8 mouse cellular contexts compared by ENCODE assay signal in the genomic region with DNA sequence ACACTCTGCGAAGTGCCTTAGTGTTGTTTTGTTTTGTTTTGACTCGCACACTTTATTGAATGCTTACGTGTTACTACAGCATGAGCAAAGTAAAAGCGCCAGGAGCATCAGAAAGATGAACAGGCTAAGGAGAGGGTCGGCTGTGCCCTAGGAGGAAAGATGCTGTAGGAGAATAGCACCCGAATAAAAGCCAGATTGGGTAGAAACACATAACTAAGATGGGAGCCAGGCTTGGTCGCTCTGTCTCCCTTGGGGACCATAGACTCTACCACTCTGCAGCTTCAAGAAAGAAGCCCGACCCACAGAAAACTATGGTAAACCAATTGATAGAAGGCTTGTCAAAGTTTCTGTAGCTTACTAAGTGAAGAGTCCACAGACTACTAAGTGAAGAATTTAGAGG. TPM values are rescaled to one million over a fixed set of nuclear protein-coding genes. Genes with fewer than 3 reads are reported as not detected.
A peak's percentile ranks its signal among the peaks of the same experiment; 100 is the strongest.
DNase-seq lines count a peak whose midpoint lies in the region; ATAC-seq and TF ChIP-seq lines count a peak whose summit lies in the region.

No protein-coding gene starts in this region.

- WGBS in heart, embryonic 15.5 days = 6% methylated on average over 8 of the region's 8 CpGs
- 9% methylated on average over 8 of the region's 8 CpGs for WGBS in heart, postnatal 0 days

- intact Hi-C loops in heart, postnatal 25 days (cut with DNase I) = loop anchor here (10.0 kb wide), 2 partner anchors 151 to 661 kb away; no protein-coding TSS in a partner anchor

- POLR2A ChIA-PET in Patski (lab: Charles Lee) = interaction anchor here (0.9 kb wide), 1 partner anchor 14 kb away, joined by 3 read pairs; no protein-coding TSS in a partner anchor

- TF ChIP-seq EP300 in heart, postnatal 0 days (IDR thresholded peaks at IDR 0.05; ENCODE audit: low read depth) = no peak

- peak overlapping the region; percentile 66 for H3K27ac ChIP-seq in heart, embryonic 15.5 days
- H3K27ac ChIP-seq in heart, postnatal 0 days (ENCODE audit: low read depth) = peak overlapping the region; percentile 71

- no peak for ATAC-seq in heart, embryonic 15.5 days (replicated peaks; ENCODE audit: insufficient number of reproducible peaks, insufficient read depth, low FRiP score, low read depth)
- ATAC-seq in Patski = peak; percentile 9
- peak; percentile 1; the same call in 1 of the 2 replicates for ATAC-seq in heart, postnatal 0 days (ENCODE audit: insufficient read depth, low read depth)

- TF ChIP-seq CTCF in Patski (IDR thresholded peaks at IDR 0.05) = no peak
- TF ChIP-seq CTCF in heart, postnatal 0 days (IDR thresholded peaks at IDR 0.05; ENCODE audit: low read depth) = no peak

- H3K9ac ChIP-seq in heart, embryonic 15.5 days = peak overlapping the region; percentile 76
- H3K9ac ChIP-seq in heart, postnatal 0 days (replicated peaks; ENCODE audit: low read depth, low read length) = peak overlapping the region; percentile 66; the same call in 1 of the 2 replicates

- CTCF ChIA-PET in Patski (lab: Charles Lee) = interaction anchor here (1.0 to 3.4 kb wide), 4 partner anchors 9 to 157 kb away, joined by 3 to 19 read pairs (median 6); no protein-coding TSS in a partner anchor

- no peak for DNase-seq in heart, postnatal 25 days (ENCODE audit: low spot score)
- no peak for DNase-seq in Patski (ENCODE audit: low read depth, low spot score)
- DNase-seq in heart, postnatal 0 days (ENCODE audit: low spot score) = no peak
- DNase-seq in ovary, postnatal 14 days (ENCODE audit: low spot score) = no peak
- no peak for DNase-seq in left cerebral cortex, adult 8-10 months (ENCODE audit: low spot score in 2 of 2)
- no peak for DNase-seq in thymus, postnatal 25 days

- peaks cover 15% of the 10 kb centered on the region; the same call in 1 of the 2 replicates for H3K4me1 ChIP-seq in heart, embryonic 15.5 days (replicated peaks)
- peaks cover 6% of the 10 kb centered on the region; the same call in 1 of the 2 replicates for H3K4me1 ChIP-seq in heart, postnatal 0 days (ENCODE audit: control insufficient read depth, insufficient read depth)
- peaks cover 57% of the 10 kb centered on the region for H3K4me1 ChIP-seq in megakaryocyte, embryonic 14.5 days

- H3K9me3 ChIP-seq in heart, embryonic 15.5 days (replicated peaks) = no peaks in the 10 kb centered on the region
- H3K9me3 ChIP-seq in heart, postnatal 0 days (replicated peaks; ENCODE audit: control insufficient read depth, low read length) = no peaks in the 10 kb centered on the region
- no peaks in the 10 kb centered on the region for H3K9me3 ChIP-seq in megakaryocyte, embryonic 14.5 days

- peak overlapping the region; percentile 85 for H3K4me2 ChIP-seq in heart, embryonic 15.5 days
- H3K4me2 ChIP-seq in heart, postnatal 0 days (ENCODE audit: low read depth, low read length) = peak overlapping the region; percentile 87

- H3K27me3 ChIP-seq in heart, embryonic 15.5 days = no peaks in the 10 kb centered on the region
- no peaks in the 10 kb centered on the region for H3K27me3 ChIP-seq in Patski
- H3K27me3 ChIP-seq in heart, postnatal 0 days (ENCODE audit: control insufficient read depth, insufficient read depth, low read length) = no peaks in the 10 kb centered on the region
- H3K27me3 ChIP-seq in megakaryocyte, embryonic 14.5 days (replicated peaks) = no peaks in the 10 kb centered on the region

- in situ Hi-C loops in Patski (cut with MboI; ENCODE audit: low pct_unique_long_range_greater_than_20kb) = no loop called here

- peaks cover 7% of the 10 kb centered on the region for H3K36me3 ChIP-seq in heart, embryonic 15.5 days
- peaks cover 10% of the 10 kb centered on the region for H3K36me3 ChIP-seq in heart, postnatal 0 days (replicated peaks; ENCODE audit: control insufficient read depth, insufficient read depth, low read length)
- peaks cover 13% of the 10 kb centered on the region for H3K36me3 ChIP-seq in megakaryocyte, embryonic 14.5 days (replicated peaks; ENCODE audit: low read length)

- peak overlapping the region; percentile 76 for H3K4me3 ChIP-seq in heart, embryonic 15.5 days
- H3K4me3 ChIP-seq in heart, postnatal 0 days (ENCODE audit: low read depth, low read length) = peak overlapping the region; percentile 69
- peak overlapping the region; percentile 98 for H3K4me3 ChIP-seq in megakaryocyte, embryonic 14.5 days (replicated peaks)

RNA-seq across cellular contexts. Expression of gene Mccc2, which starts 0.5 kb away (rescaled TPM):
- polyA plus RNA-seq in heart, embryonic 15.5 days (2015; fragmentation: Nextera tagmentation; extraction: Ambion mirVana) = 28.9 and 30.8 TPM in 2 replicates
- 10 to 100 TPM; 84.3 to 89.5 TPM for total RNA-seq in heart, postnatal 25 days (2021)
- polyA plus RNA-seq in Patski (2021) = 55.0 TPM
- total RNA-seq in heart, postnatal 0 days (2014; rRNA removed; ENCODE audit: low replicate concordance) = 30.1 and 32.4 TPM in 2 replicates
- polyA plus RNA-seq in heart, postnatal 0 days (2015; fragmentation: Nextera tagmentation; extraction: Ambion mirVana) = 30.1 and 31.2 TPM in 2 replicates
- 7.9 and 13.6 TPM in 2 replicates for polyA plus RNA-seq in megakaryocyte, embryonic 14.5 days (2012; ENCODE audit: insufficient read depth, low replicate concordance)
- total RNA-seq in left cerebral cortex, adult 8-10 months (2022) = 10 to 100 TPM; 26.6 to 30.7 (median 29.1) TPM
